Comparison of ENCODE assay signal across 10 mouse cellular contexts in genomic region chr7:113167092-113167491, GRCm38 (mm10). TPM values are rescaled to one million over a fixed set of nuclear protein-coding genes. Genes with fewer than 3 reads are reported as not detected.
DNase-seq lines count a peak whose midpoint lies in the region; ATAC-seq and TF ChIP-seq lines count a peak whose summit lies in the region.
"Had no signal": no experiment of that assay in that cellular context is flagged by ENCODE, and none has a peak within 500 bp of the region (broad histone marks: within the 10 kb centered on the region; RNA-seq: fewer than 3 reads in every experiment).

No protein-coding gene starts in this region.

- H3K27me3 ChIP-seq in embryonic facial prominence, embryonic 13.5 days = no peaks in the 10 kb centered on the region
- no peaks in the 10 kb centered on the region; the same call in 1 of the 2 replicates for H3K27me3 ChIP-seq in intestine, postnatal 0 days (replicated peaks; ENCODE audit: control insufficient read depth, insufficient read depth, low read length)
- H3K27me3 ChIP-seq: embryonic facial prominence, embryonic 12.5 days had no signal

- no peak for ATAC-seq in embryonic facial prominence, embryonic 13.5 days (ENCODE audit: insufficient number of reproducible peaks, insufficient read depth, low FRiP score, low TSS enrichment, low read depth)
- peak; percentile 38; the same call in 1 of the 2 replicates for ATAC-seq in intestine, postnatal 0 days

- no peaks in the 10 kb centered on the region for H3K9me3 ChIP-seq in embryonic facial prominence, embryonic 13.5 days
- no peaks in the 10 kb centered on the region for H3K9me3 ChIP-seq in intestine, postnatal 0 days (ENCODE audit: control insufficient read depth)
- H3K9me3 ChIP-seq: embryonic facial prominence, embryonic 12.5 days; megakaryocyte, embryonic 14.5 days had no signal

- H3K27ac ChIP-seq in embryonic facial prominence, embryonic 13.5 days = no peak overlapping the region
- H3K27ac ChIP-seq in intestine, postnatal 0 days (ENCODE audit: low read depth, low read length) = no peak overlapping the region
- H3K27ac ChIP-seq: embryonic facial prominence, embryonic 12.5 days had no signal

- DNase-seq in layer of hippocampus, adult 11-12 months (ENCODE audit: low spot score) = peak; percentile 48
- no peak for DNase-seq in layer of hippocampus, adult 8-10 months (ENCODE audit: low spot score in 2 of 2)
- DNase-seq in MN1 (ENCODE audit: low spot score) = peak; percentile 46
- DNase-seq in lung, postnatal 25 days (ENCODE audit: low spot score) = peak; percentile 41
- DNase-seq in frontal cortex, postnatal 14 days (ENCODE audit: low spot score in 2 of 2) = no peak
- DNase-seq in frontal cortex, postnatal 25 days (ENCODE audit: low spot score in 2 of 2) = no peak

- no peak overlapping the region for H3K9ac ChIP-seq in embryonic facial prominence, embryonic 13.5 days
- H3K9ac ChIP-seq in intestine, postnatal 0 days (ENCODE audit: low read depth, low read length) = no peak overlapping the region
- H3K9ac ChIP-seq: embryonic facial prominence, embryonic 12.5 days had no signal

- no peaks in the 10 kb centered on the region for H3K36me3 ChIP-seq in embryonic facial prominence, embryonic 13.5 days
- H3K36me3 ChIP-seq in intestine, postnatal 0 days (ENCODE audit: control insufficient read depth, insufficient read depth) = no peaks in the 10 kb centered on the region
- H3K36me3 ChIP-seq: embryonic facial prominence, embryonic 12.5 days had no signal

- TF ChIP-seq CTCF in intestine, postnatal 0 days (IDR thresholded peaks at IDR 0.05; ENCODE audit: low read depth) = peak; percentile 86

- 35% methylated on average over 8 of the region's 8 CpGs for WGBS in embryonic facial prominence, embryonic 13.5 days
- 28% methylated on average over 8 of the region's 8 CpGs for WGBS in intestine, postnatal 0 days

- H3K4me3 ChIP-seq in embryonic facial prominence, embryonic 13.5 days = no peak overlapping the region
- no peak overlapping the region for H3K4me3 ChIP-seq in intestine, postnatal 0 days (ENCODE audit: low read depth, low read length)
- H3K4me3 ChIP-seq: embryonic facial prominence, embryonic 12.5 days; megakaryocyte, embryonic 14.5 days had no signal

- H3K4me2 ChIP-seq in embryonic facial prominence, embryonic 13.5 days = peak overlapping the region; percentile 26; the same call in 1 of the 2 replicates
- peak overlapping the region; percentile 48 for H3K4me2 ChIP-seq in intestine, postnatal 0 days (replicated peaks; ENCODE audit: low read depth)
- H3K4me2 ChIP-seq: embryonic facial prominence, embryonic 12.5 days had no signal

- no peaks in the 10 kb centered on the region for H3K4me1 ChIP-seq in embryonic facial prominence, embryonic 13.5 days
- H3K4me1 ChIP-seq in intestine, postnatal 0 days (replicated peaks; ENCODE audit: control insufficient read depth, insufficient read depth, low read length) = no peaks in the 10 kb centered on the region
- H3K4me1 ChIP-seq: embryonic facial prominence, embryonic 12.5 days; megakaryocyte, embryonic 14.5 days had no signal

RNA-seq across cellular contexts. Expression of gene Arntl, which starts 40.2 kb away (rescaled TPM):
- 10 to 100 TPM; 28.3 to 37.8 (median 31.9) TPM for total RNA-seq in layer of hippocampus, adult 8-10 months (2022)
- polyA plus RNA-seq in embryonic facial prominence, embryonic 13.5 days (2015; fragmentation: Nextera tagmentation; extraction: Ambion mirVana) = 8.8 and 8.9 TPM in 2 replicates
- 5.3 and 5.4 TPM in 2 replicates for polyA plus RNA-seq in intestine, postnatal 0 days (2015; fragmentation: Nextera tagmentation; extraction: Ambion mirVana)

Comparison
In these comparisons a context has a peak if more than half of its experiments do, and no peak if none do; other contexts are left out.
1. DNase-seq: peak in layer of hippocampus, adult 11-12 months (single experiment), MN1 (single experiment) and lung, postnatal 25 days (single experiment); none in layer of hippocampus, adult 8-10 months (0 of 2), frontal cortex, postnatal 14 days (0 of 2) and frontal cortex, postnatal 25 days (0 of 2).